In the genomic region with DNA sequence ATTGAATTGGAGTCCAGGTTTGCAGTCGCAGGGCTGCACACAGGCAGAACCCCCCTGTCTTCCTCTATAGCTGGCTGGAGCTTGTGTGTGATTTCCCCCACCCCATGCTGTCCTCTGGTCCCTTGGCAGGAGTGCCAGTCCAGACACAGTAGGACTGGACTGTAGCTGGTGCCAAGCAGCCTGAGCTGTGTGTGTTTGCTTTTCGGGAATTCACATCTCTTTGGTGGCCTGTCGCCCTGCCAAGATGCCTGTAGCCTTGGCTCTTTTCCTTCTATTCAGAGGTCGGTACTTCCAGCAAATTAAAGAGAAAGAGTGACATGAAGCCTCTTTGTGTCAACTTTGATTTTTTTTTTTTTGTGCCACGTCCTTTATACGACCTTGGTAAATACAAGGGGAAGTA, we compare ENCODE assay signal across 11 mouse cellular contexts. TPM values are rescaled to one million over a fixed set of nuclear protein-coding genes. Genes with fewer than 3 reads are reported as not detected.
A peak's percentile ranks its signal among the peaks of the same experiment; 100 is the strongest.
DNase-seq lines count a peak whose midpoint lies in the region; ATAC-seq and TF ChIP-seq lines count a peak whose summit lies in the region.
"Had no signal": no experiment of that assay in that cellular context is flagged by ENCODE, and none has a peak within 500 bp of the region (broad histone marks: within the 10 kb centered on the region; RNA-seq: fewer than 3 reads in every experiment).

No protein-coding gene starts in this region.

- H3K9ac ChIP-seq in forebrain, embryonic 15.5 days (replicated peaks): no peak overlapping the region
- H3K9ac ChIP-seq in forebrain, embryonic 12.5 days: no peak overlapping the region
- H3K9ac ChIP-seq in liver, adult 2 months (ENCODE audit: low read depth, low read length): no peak overlapping the region
- H3K9ac ChIP-seq in liver, embryonic 11.5 days (ENCODE audit: low read depth, low read length): no peak overlapping the region

- ATAC-seq in forebrain, embryonic 15.5 days (replicated peaks): peak; percentile 85
- ATAC-seq in forebrain, embryonic 12.5 days (ENCODE audit: low FRiP score): no peak
- ATAC-seq in liver, embryonic 11.5 days (replicated peaks; ENCODE audit: low FRiP score): no peak

- H3K4me2 ChIP-seq in forebrain, embryonic 15.5 days (replicated peaks): no peak overlapping the region
- no peak overlapping the region for H3K4me2 ChIP-seq in forebrain, embryonic 12.5 days
- no peak overlapping the region for H3K4me2 ChIP-seq in liver, embryonic 11.5 days

- H3K27me3 ChIP-seq in forebrain, embryonic 15.5 days: no peaks in the 10 kb centered on the region
- no peaks in the 10 kb centered on the region for H3K27me3 ChIP-seq in forebrain, embryonic 12.5 days
- H3K27me3 ChIP-seq in liver, adult 2 months (ENCODE audit: control insufficient read depth, insufficient read depth, low read length): no peaks in the 10 kb centered on the region
- H3K27me3 ChIP-seq in liver, embryonic 11.5 days (replicated peaks; ENCODE audit: control insufficient read depth, insufficient read depth, low read length): peaks cover 8% of the 10 kb centered on the region
- H3K27me3 ChIP-seq: CH12.LX had no signal

- no peaks in the 10 kb centered on the region for H3K79me2 ChIP-seq in liver, adult 2 months (ENCODE audit: control insufficient read depth, insufficient read depth, low read length)

- 28% methylated on average over 6 of the region's 6 CpGs for WGBS in forebrain, embryonic 15.5 days
- WGBS in forebrain, embryonic 12.5 days: 72% methylated on average over 6 of the region's 6 CpGs
- WGBS in liver, adult 2 months: 19% methylated on average over 6 of the region's 6 CpGs
- 84% methylated on average over 6 of the region's 6 CpGs for WGBS in liver, embryonic 11.5 days

- peak overlapping the region; percentile 17; the same call in 1 of the 2 replicates for H3K27ac ChIP-seq in forebrain, embryonic 15.5 days (replicated peaks)
- H3K27ac ChIP-seq in forebrain, embryonic 12.5 days: no peak overlapping the region
- H3K27ac ChIP-seq in liver, adult 2 months (replicated peaks; ENCODE audit: insufficient read depth, low read depth, low read length): no peak overlapping the region
- no peak overlapping the region for H3K27ac ChIP-seq in liver, embryonic 11.5 days (ENCODE audit: low read depth, low read length)
- H3K27ac ChIP-seq in embryonic fibroblast, embryonic 13.5 days (ENCODE audit: insufficient read depth, low read length): peak overlapping the region; percentile 28; the same call in 1 of the 2 replicates

- TF ChIP-seq CTCF in liver, adult 2 months (IDR thresholded peaks at IDR 0.05; ENCODE audit: low read depth, low read length): no peak
- no peak for TF ChIP-seq CTCF in embryonic fibroblast, embryonic 13.5 days (IDR thresholded peaks at IDR 0.05; ENCODE audit: borderline replicate concordance, insufficient read depth, low read length)

- DNase-seq in liver, adult 2 months (ENCODE audit: extremely low read depth, low read depth, low spot score): peak; percentile 80
- DNase-seq in liver, embryonic 11.5 days (ENCODE audit: low spot score): no peak
- peak; percentile 23 to 68 for DNase-seq in lung, postnatal 4 days
- no peak for DNase-seq in retina, postnatal 1 day
- no peak for DNase-seq in ovary, postnatal 36 days (ENCODE audit: low spot score)

- H3K36me3 ChIP-seq in forebrain, embryonic 15.5 days: peaks cover 32% of the 10 kb centered on the region
- H3K36me3 ChIP-seq in forebrain, embryonic 12.5 days (replicated peaks): peaks cover 38% of the 10 kb centered on the region
- H3K36me3 ChIP-seq in liver, adult 2 months (ENCODE audit: control insufficient read depth, insufficient read depth, low read length): no peaks in the 10 kb centered on the region
- no peaks in the 10 kb centered on the region for H3K36me3 ChIP-seq in liver, embryonic 11.5 days (ENCODE audit: control insufficient read depth, insufficient read depth, low read length)

- H3K4me3 ChIP-seq in forebrain, embryonic 15.5 days: no peak overlapping the region
- no peak overlapping the region for H3K4me3 ChIP-seq in forebrain, embryonic 12.5 days (replicated peaks)
- H3K4me3 ChIP-seq in liver, adult 2 months (ENCODE audit: insufficient read depth, low read depth, low read length): no peak overlapping the region
- no peak overlapping the region for H3K4me3 ChIP-seq in liver, embryonic 11.5 days (ENCODE audit: low read depth, low read length)
- H3K4me3 ChIP-seq in embryonic fibroblast, embryonic 13.5 days (ENCODE audit: insufficient read depth, low read length): no peak overlapping the region
- H3K4me3 ChIP-seq: megakaryocyte, embryonic 14.5 days had no signal

- no peak for TF ChIP-seq POLR2A in liver, adult 2 months (IDR thresholded peaks at IDR 0.05; ENCODE audit: extremely low read depth, insufficient read depth, low read length)
- TF ChIP-seq POLR2A in embryonic fibroblast, embryonic 13.5 days (IDR thresholded peaks at IDR 0.05; ENCODE audit: low read depth, low read length): no peak

- H3K9me3 ChIP-seq in forebrain, embryonic 15.5 days: no peaks in the 10 kb centered on the region
- H3K9me3 ChIP-seq in forebrain, embryonic 12.5 days: no peaks in the 10 kb centered on the region
- no peaks in the 10 kb centered on the region for H3K9me3 ChIP-seq in liver, embryonic 11.5 days (ENCODE audit: control insufficient read depth, low read length)

- H3K4me1 ChIP-seq in forebrain, embryonic 15.5 days: peaks cover 56% of the 10 kb centered on the region
- peaks cover 19% of the 10 kb centered on the region for H3K4me1 ChIP-seq in forebrain, embryonic 12.5 days
- peaks cover 3% of the 10 kb centered on the region; the same call in 1 of the 2 replicates for H3K4me1 ChIP-seq in liver, adult 2 months (ENCODE audit: control insufficient read depth, insufficient read depth, low read length)
- no peaks in the 10 kb centered on the region for H3K4me1 ChIP-seq in liver, embryonic 11.5 days (replicated peaks; ENCODE audit: control insufficient read depth, insufficient read depth, low read length)
- 0 out of 2 replicates have a peak, but pooled peaks cover 2% of the 10 kb centered on the region for H3K4me1 ChIP-seq in embryonic fibroblast, embryonic 13.5 days (ENCODE audit: control insufficient read depth, insufficient read depth, low read length)
- H3K4me1 ChIP-seq: megakaryocyte, embryonic 14.5 days had no signal

RNA-seq across cellular contexts. Expression of a gene that starts 6.3 kb away (rescaled TPM):
- polyA plus RNA-seq in forebrain, embryonic 15.5 days (2015; fragmentation: Nextera tagmentation; extraction: Ambion mirVana): 253 TPM in 2 replicates
- polyA plus RNA-seq in forebrain, embryonic 12.5 days (2016; fragmentation: Nextera tagmentation; extraction: Ambion mirVana): 148 and 156 TPM in 2 replicates
- total RNA-seq in liver, adult 2 months (2014; rRNA removed): 0.20 and 0.46 TPM in 2 replicates
- polyA plus RNA-seq in liver, adult 2 months (2012; rRNA removed): not detected in 2 replicates
- polyA plus RNA-seq in liver, embryonic 11.5 days (2014; fragmentation: Nextera tagmentation; extraction: Ambion mirVana): 2.7 and 3.3 TPM in 2 replicates
- 39.1 and 89.6 TPM in 2 replicates for polyA plus RNA-seq in embryonic fibroblast, embryonic 13.5 days (2011; ENCODE audit: insufficient read length, low read depth, missing spikeins)
- total RNA-seq: CH12.LX; common myeloid progenitor, adult 5-6 weeks had no signal

Comparison
In these comparisons a context has a peak if more than half of its experiments do, and no peak if none do; other contexts are left out.
1. H3K27ac ChIP-seq: peak in forebrain, embryonic 15.5 days (single experiment) and embryonic fibroblast, embryonic 13.5 days (single experiment); none in forebrain, embryonic 12.5 days (single experiment), liver, adult 2 months (single experiment) and liver, embryonic 11.5 days (single experiment).
2. DNase-seq: peak in liver, adult 2 months (single experiment) and lung, postnatal 4 days (2 of 2); none in liver, embryonic 11.5 days (single experiment), retina, postnatal 1 day (single experiment) and ovary, postnatal 36 days (single experiment).